Mouse (Mus musculus) small intestine, adult 2 months (tissue): ENCODE measurements around the gene St6galnac1.

ENCODE experiments used
- CTCF ChIP-seq: fragments of 200-500 bp; IDR thresholded peaks from 2 replicates; pipeline ENCODE4 v1.5.1; 2012; ENCODE audit warnings: low read depth, mild to moderate bottlenecking, control low read depth, inconsistent platforms, low read length, moderate library complexity, mixed read lengths; ENCODE audit not compliant: insufficient replicate concordance, insufficient read length; ENCODE audit errors: extremely low read depth
- POLR2A ChIP-seq: fragments of 200-500 bp; IDR thresholded peaks from 2 replicates; pipeline ENCODE4 v1.6.1; 2012; ENCODE audit warnings: low read depth, mild to moderate bottlenecking, control low read depth, inconsistent platforms, low read length, moderate library complexity

GRCm38 (mm10) chr11:116782737-116783145, 7.4 kb upstream of the St6galnac1 start:
- TF ChIP-seq CTCF (peak; percentile 37; the same call in 1 of the 2 replicates), POLR2A (no peak)
